Mouse (Mus musculus) layer of hippocampus, postnatal 10 days (tissue): ENCODE data around the gene Plcb1. TPM values are rescaled to one million over a fixed set of nuclear protein-coding genes. Genes with fewer than 3 reads are reported as not detected.

Experiments used
- DNase-seq, 2 experiments: peaks; one replicate each; pipeline ENCODE4 v3.0.0; 2021; ENCODE audit warnings: low spot score in 2 of 2
- total RNA-seq, 2 experiments: library from RNA; stranded (reverse); gene quantifications; 2 replicates each; pipeline ENCODE4 v1.2.3; 2021

The Plcb1 gene
- total RNA-seq, 2 experiments from 2014 or later: 98.5 to 100 TPM

DNA sequence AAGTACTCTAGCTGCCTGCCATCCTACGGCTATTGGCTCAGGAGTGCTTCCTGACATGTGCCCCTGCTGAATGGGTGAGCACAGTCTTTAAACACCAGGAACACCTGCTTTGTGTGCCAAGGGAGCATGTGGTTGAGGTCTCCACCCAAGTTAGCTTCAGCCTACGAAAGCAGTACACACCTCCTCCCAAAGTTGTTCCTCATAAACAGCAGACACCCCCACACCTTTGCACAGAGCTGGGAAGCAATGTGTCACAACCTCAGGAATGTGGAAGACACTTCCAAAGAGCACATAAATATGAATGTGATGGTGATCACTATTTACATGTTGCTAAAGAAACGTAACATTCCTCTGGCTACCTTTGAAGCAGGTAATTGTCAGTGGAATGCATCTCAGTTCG, 389.7 kb downstream of the Plcb1 start:
- no peak for DNase-seq

DNA sequence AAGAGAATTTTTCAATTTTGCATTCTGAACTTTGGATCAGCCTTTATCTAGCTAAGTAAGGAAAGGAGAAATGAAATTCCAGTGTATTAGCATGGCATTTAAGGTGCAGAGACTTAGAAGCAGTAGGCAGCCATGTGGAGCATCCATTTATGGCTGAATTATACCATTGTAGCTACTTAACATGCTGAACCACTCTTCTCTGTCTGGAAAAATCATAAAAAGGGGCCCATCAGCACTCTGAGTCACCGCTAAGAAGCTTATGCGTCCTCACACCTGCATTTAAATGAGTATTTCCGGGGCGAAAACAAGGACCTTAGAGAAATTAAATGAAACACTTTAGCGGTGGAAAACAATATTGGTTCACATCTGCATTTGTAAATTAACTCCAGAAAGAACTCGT, 401.8 kb downstream of the Plcb1 start:
- DNase-seq: no peak

DNA sequence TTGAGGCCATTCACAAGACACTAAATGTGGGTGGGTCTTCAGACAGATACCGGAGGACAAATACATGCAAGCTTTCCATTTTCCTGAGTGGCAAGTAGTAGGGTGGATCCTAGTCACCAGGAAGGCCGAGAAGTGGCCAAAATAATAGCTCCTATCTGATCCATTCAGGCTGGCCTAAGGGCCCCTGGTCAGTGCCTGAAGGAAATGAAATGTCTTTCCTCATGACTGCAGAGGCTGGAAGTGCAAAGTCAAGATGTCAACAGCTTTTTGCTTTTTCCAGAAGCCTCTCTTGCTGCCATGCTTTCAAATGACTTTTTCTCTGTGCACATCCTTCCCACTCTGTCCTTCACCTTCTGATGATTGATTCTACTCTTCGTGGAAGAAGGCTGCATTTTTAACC, 415.0 kb downstream of the Plcb1 start:
- DNase-seq: no peak

DNA sequence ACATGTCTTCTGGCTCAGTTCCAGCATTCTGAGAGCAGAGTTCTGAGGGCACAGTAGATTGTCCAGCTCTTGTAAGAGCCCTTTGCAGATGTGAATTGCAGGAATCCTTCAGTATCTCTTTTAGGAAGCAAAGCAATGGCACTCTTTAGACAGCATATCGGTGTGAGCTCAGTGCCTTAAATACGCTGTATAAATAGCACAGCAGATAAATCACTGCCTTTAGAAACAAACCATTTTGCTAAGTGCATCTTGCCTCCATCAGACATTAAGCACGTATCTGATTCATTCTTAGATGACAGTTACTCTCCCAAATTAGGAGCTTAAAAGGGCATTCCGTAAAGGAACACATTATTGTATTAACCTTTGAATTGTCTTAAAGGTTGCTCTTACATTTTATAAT, 416.5 kb downstream of the Plcb1 start:
- no peak for DNase-seq

DNA sequence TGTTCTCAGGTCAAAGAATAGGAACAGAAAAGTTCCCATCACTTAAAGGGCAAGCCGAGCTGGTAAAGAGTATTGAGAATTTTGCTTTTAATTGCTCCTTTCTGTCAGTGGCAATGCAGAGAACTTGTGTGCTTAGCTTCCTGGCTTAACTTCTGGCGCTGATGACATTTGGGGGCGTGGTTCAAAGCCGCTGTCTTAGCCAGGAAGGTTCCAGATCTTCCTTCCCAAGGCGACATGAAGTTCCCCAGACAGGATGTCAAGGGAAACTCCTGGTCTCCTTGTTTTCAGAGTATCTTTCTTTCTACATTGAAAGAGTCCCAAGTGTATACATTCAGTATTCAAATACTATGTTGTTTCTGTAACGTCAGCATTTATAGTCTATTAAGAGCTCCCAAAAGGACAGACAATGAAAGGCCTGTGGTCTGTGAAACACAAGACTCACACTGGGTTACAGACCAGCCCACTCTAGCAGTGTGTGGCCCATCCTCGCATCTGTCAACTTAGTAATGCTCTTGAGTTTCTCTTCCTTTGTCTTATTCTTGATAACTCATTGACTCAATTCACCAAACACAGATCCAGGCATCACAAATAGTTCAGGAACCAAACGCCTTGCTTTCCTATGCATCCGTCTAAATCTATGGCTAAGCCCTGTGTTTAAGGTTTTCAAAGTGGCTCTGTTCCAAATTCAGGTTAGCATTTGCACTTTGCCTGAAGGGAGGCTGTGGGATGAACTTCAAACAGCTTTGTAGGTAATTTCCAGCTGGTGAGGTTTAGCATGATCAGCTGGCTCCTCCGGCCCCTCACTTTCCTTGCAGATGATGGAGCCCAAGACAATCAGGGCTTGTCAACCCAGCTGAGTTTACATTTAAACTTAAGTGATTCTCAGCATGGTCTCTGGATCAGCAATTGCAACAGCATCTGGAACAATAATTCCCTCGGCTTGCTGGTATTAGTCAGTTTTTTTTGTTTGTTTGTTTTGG, 418.6 kb downstream of the Plcb1 start:
- DNase-seq: no peak

DNA sequence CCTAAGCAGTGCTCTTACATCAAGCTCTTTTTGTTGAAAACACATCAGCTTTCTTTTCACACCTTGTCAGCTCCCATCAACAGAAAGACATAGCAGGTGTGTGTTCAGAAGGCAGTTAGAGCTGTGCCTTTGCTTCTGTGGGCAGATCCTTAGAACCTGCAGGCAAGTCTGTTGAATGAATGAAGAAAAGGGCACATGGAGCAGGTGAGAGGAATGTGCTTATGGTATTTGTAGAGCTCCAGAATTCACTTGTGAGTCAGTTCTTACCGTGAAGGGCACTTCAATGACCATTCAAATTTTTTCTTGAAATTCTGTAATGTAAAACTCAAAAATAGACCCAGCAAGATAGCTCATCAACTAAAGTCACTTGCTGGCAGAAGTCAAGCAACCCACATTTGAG, 423.0 kb downstream of the Plcb1 start:
- no peak for DNase-seq

DNA sequence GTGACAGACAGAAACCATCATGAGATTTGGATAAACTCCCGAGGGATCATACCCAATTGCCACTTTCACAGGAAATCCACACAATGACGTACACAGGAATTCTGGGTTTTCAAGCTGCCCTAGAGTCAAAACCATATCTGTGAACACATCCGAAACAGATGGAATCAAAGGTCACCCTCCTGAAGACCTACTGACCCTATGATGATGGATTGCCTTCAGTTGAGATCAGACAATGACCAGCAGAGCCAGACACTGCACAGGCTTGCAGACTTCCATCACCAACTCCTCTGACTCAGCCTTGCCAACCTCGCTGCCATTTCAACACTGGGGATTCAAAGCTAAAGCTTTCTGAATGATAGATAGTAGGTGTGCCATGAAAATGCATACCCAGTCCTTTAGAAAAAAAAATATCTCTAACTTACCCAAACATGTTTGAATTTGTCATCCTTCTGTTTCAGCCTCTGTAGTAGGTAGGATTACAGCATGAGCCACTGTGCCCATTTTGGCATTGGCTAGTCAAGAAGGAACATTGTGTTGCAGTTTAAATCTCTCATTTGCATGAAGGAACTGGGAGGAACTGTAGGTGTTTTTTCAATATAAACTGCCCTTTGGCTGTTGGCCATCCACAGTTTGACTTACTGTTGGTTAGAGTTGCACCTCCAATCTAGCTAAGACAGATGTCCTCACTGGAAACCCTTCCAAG, 429.0 kb downstream of the Plcb1 start:
- DNase-seq: no peak

DNA sequence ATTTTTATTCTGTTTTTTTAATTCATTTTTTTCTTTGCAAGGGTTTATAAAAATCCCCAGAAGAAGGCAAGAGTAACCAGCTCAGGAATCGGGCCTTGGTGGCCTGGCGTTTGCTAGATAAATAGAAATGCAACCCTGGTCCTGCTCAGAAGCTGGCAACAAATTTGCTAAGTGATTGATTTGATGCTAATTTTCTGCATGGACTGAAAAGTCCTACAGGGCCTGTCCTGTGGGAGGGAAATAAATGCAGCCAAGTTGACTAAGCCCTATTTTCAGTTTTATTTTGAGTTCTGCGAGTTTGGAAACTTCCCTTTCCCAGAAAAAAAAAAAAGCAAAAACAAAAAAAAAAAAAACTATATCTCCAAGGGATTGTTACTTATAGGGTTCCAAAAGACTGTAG, 433.5 kb downstream of the Plcb1 start:
- no peak for DNase-seq

DNA sequence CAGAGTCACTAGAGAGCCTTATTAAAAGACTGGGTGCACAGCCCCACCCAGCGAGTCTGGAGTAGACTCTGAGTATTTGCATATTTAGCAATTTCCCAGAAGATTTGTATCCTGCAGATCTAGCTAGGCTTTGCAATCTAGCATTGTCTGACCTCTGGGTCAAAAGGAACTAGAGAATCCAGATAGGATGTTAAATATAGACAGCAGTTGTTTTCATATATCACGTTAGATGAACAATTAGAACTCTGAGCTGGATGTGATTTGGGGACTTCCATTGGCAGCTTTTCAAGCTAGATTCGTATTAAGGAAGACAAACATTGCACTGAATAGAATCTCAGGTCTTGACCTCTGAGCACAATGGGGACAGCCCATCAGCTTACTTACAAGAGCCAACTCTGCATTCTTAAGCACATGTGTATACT, 439.7 kb downstream of the Plcb1 start:
- DNase-seq: no peak

DNA sequence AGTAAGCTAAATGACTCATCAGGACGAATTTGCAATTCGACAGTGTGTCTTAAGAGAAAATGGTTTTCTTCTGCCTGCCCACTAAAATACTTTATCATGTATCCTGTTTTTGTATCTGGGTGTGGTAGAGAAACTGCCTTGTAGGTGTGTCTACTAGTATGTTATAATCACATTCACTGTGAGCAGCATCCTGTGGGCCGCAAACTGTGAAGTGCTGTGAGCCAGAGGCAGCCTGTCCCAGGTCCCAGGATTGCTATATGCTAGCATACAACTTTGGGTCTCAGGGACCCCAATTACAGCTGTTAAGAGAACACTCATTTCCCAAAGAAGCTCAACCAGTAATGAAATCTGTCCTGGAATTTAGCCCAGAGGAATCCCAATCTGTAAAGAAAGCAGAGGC, 444.4 kb downstream of the Plcb1 start:
- no peak for DNase-seq

DNA sequence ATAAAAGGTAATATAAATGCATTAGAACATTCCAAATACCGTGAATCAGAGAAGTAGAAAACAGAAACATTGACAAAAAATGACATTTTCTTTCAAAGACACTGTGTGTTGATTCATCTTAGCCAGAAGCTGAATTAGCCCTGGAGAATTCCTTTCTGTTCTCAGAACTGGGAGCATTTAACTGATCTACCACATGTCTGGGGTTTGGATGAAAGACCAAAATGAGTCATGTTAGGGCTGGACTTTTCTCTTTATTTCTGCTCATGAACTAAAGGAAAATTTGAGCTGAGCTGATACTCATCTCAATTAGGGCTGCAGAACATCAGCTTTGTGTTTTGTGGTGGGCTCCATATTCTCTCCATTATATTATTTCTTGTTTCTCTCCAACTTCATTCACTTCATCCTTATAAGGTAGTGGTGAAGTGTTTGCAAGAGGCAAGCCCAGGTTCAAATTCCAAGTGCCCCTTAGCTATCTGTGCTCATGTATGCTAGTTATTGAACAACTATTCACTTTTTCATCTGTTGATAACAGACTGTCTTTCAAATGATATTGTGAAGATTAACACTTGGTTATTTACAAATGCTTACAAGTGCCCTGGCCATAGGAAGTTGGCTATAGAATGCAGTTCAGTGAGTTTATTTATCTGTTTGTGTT, 456.9 kb downstream of the Plcb1 start:
- DNase-seq: no peak

DNA sequence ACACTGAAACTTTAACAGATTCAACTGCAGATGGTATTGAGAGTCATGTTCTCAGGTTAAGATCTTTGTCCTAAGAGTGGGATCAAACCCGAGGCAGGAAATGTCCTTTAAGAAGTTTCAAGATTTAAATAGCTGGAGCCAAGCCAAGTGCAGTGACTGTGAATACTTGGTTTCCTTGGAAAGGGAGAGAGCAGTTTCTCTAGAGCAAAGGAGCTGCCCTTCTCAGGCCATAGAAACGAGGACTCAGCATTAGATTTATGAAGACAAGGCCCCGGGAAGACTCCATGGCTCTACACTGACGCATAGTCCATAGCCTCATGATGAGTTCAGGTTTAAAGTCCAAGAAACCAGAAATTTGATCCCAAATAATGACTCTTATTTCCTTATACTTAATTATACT, 457.9 kb downstream of the Plcb1 start:
- no peak for DNase-seq

DNA sequence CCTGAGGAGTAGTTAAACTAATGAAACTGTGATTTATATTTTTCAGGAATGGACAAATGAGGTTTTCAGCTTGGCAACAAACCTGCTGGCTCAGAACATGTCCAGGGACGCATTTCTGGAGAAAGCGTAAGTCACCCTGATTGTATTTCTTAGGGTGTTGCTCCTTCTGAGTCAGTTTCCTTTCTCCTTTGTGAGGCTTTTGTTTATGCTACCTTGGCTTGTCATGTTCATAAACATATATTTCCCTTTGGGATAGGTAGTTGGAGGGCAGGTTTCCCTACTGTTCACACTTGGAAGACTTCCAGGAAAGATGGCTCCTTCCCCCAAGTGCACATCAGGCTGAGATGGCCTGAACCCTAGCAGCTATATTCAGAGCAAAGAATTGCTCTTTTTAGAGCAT, 464.1 kb downstream of the Plcb1 start:
- DNase-seq: no peak

DNA sequence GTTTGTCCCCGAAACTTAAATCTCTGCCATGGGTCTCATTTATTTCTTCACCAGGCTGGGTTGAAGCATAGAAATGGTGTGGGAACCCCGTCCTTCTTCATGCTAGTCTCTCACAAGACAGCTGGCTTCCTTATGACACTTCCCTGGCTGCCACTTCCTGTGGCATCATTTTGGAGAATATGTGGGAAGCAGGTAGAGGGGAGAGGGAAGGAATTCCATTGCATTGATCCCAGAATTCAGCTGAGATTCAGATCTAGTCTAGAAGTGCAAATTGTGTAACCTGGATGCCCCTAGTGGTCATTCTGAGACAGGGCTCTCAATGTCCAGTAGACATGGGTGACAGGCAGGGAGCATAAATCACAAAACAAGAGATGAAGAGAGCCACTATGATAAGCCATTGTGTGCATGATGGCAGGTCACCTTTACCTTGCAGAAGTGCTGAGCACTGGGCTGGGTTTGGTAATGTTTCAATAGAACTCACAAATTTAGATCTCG, 466.0 kb downstream of the Plcb1 start:
- no peak for DNase-seq

DNA sequence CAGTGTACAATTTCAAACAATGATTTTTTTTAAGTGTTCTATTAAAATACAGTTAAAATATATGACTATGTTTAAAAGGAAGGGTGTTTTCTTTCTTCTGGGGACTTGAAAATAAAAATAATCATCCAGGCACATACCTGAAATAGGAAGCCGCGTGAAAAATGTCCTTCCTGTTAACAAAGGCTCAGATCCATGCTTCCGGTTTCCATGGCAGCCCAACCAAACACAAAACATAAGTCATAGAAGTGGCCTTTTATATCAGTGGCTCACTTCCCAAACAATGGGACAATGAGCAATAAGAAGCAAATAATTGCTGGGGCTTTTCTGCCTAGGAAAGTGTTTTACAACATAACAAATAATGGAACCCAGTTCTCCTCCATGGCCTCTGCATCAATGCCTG, 473.3 kb downstream of the Plcb1 start:
- no peak for DNase-seq

DNA sequence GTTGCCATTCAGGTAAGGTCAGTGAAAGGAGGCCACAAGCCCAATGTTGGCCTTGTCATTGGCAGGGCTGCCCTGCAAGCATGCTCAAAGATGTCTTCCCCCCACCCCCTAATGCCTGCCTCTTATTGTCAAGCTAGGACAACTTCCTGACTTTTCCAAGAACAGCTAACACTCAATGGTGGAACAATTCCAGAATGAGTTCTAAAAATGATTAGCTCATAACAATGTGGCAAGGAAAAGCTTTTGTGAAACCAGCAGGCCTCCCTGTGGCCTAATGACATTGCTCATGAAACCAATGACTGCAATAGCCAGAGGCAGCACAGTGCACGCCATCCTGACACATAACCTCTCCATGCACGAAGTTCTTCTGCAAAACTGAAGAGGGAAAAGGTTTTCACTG, 478.1 kb downstream of the Plcb1 start:
- no peak for DNase-seq

DNA sequence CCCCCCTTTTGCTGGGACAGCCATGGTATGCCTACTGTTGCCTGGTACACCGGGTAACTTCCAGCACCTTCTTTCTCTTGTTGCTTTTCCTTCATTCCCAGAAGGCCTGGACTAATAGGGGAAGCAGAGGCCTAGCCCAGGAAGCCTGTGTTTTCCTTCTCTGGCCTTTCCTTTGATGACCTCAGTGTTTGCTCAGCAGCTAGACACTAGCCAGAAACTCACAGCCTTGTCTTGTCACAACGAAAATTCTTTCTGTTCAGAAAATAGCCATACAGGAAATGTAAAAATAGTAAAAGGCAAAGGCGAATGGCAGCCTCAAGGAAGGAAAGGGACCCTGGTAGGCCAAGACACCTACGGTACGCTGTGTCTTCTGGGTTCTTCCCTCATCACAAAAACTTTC, 489.1 kb downstream of the Plcb1 start:
- no peak for DNase-seq

DNA sequence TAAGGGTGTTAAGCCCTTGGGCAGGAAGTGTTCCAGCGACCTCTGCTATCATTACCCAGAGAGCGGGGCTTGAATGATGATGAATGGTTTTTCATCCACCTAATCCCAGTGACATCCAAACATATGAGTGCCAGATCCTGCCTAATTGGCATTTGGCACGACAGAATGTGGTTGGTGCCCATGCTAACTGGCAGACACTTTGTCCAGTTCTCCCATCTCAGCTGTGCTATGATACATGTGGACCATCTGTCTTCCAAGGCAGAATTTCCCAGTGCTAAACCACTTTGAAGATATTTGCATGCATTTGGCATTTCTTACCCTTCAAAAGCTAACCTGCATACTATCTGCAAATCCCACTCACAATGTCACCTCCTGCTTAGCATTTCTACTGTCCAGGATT, 492.6 kb downstream of the Plcb1 start:
- DNase-seq: peak; percentile 41 to 66

DNA sequence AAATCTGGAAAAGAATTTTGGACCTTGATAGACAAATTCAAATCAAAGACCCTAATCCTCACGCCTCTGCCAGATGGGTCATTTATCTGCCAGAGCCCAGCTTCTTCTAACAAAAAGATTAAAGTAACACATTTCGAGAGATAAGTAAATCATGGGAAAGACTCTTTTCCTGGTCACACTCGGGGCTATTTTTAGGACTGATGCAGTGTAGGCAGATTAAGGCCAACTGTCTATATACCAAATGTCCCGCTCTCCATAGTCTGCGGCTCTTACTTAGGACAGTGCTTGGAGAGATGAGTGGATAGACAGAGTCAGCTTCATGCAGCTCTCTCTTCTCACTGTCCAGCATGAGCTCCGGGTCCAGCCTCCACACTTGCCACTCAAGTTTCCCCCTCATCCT, 493.2 kb downstream of the Plcb1 start:
- DNase-seq: no peak

DNA sequence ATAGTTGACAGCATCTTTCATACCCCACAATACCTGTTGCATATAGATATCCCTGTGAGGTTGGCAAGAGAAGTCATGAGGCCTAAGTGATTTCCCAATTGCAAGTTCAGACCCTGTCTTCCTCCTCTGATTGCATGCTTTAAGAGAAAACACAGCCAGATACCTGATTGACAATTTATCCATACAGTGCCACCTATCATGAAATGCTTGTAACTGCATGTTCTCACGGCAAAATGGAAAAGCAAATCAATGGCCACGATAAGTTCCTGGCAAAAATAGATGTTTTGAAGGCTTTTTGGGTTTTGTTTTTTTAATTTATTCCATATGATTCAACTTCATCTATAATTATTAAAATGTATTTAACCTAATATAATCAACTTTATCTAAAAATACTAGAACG, 497.9 kb downstream of the Plcb1 start:
- no peak for DNase-seq

DNA sequence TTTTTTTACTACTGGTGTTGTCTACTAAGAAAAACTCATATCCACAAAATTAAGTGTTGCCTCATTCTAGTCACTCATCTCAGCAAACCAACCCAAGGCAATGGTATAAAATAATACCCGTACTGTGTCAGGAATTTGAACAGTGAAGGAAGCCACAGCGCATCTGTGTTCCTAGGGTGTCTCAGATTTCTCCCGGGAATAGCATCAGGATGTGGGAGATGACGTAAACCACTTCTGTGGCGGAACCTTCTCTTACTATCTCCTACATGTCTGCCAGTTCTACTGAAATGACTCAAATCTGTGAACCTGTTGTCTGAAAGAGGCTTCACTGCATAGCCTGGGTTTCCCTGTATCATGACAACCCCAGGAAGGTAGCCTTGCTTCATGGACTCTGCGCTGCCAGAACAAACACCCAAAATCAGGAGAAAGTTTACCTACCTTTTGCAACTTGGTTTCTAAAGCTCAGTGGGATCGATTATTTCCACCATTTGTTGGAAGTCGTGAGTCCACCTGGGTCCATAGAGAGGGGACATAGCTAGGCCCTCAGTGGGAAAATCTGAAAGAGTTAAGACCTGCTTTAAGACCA, 510.4 kb downstream of the Plcb1 start:
- no peak for DNase-seq

DNA sequence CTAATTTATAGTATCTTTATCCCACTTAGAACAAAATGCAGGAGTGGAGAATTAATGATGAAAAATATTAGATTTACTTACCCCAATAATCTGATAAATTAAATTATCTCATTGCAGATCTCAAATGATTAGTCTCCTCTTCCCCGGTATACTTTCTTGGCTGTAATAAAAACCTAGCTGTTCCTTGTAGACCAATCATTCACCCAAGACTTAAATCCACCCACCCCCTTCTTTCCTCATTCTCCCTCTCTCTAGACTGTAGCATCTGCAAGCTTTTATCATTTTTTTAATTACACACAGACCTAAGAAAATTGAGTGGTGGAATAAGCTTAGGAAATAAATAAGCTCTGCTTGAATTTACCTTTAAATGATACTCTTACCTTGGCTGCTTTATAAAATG, 514.6 kb downstream of the Plcb1 start:
- DNase-seq: no peak
